Mouse (Mus musculus) hindbrain, postnatal 0 days (tissue): ENCODE data around the gene Epha1. TPM values are rescaled to one million over a fixed set of nuclear protein-coding genes. Genes with fewer than 3 reads are reported as not detected.

Experiments
- ATAC-seq: fragments of 200-750 bp; cut with Nextera tagmentation; 2 replicates; pipeline ENCODE4 v1.8.0; 2017; ENCODE audit warnings: mild to moderate bottlenecking, moderate TSS enrichment, moderate library complexity
- DNase-seq: peaks from one replicate; pipeline ENCODE4 v3.0.0-alpha.2; 2015; ENCODE audit warnings: low spot score
- H3K27ac ChIP-seq: fragments of 300-500 bp; sonication (generic); 2 replicates; pipeline ENCODE4 v1.5.1; 2014; ENCODE audit warnings: mild to moderate bottlenecking
- H3K27me3 ChIP-seq: fragments of 300-500 bp; sonication (generic); 2 replicates; pipeline ENCODE4 v1.6.1; 2014; ENCODE audit warnings: low read length, mixed read lengths; ENCODE audit not compliant: insufficient read depth
- H3K36me3 ChIP-seq: fragments of 300-500 bp; sonication (generic); 2 replicates; pipeline ENCODE4 v1.6.1; 2014; ENCODE audit warnings: low read length, mixed read lengths; ENCODE audit not compliant: insufficient read depth
- H3K4me1 ChIP-seq: fragments of 300-500 bp; sonication (generic); 2 replicates; pipeline ENCODE4 v1.6.1; 2014; ENCODE audit warnings: antibody characterized with exemption, low read length, mixed read lengths; ENCODE audit not compliant: insufficient read depth
- H3K4me2 ChIP-seq: fragments of 300-500 bp; sonication (generic); 2 replicates; pipeline ENCODE4 v1.6.1; 2014; ENCODE audit warnings: low read depth, mild to moderate bottlenecking, low read length, moderate library complexity, mixed read lengths
- H3K4me3 ChIP-seq: fragments of 300-500 bp; sonication (generic); 2 replicates; pipeline ENCODE4 v1.5.1; 2014; ENCODE audit warnings: low read length
- H3K9ac ChIP-seq: fragments of 300-500 bp; sonication (generic); replicated peaks from 2 replicates; pipeline ENCODE4 v1.6.1; 2014; ENCODE audit warnings: mild to moderate bottlenecking, low read length, moderate library complexity, mixed read lengths
- H3K9me3 ChIP-seq: fragments of 300-500 bp; sonication (generic); 2 replicates; pipeline ENCODE4 v1.6.1; 2016; ENCODE audit warnings: low read length, mixed read lengths
- CTCF ChIP-seq: IDR thresholded peaks from 2 replicates; pipeline ENCODE4 v1.5.1; 2016; ENCODE audit warnings: antibody characterized with exemption, control low read depth, low read depth
- WGBS: fragments of 180-500 bp; shearing (Covaris S2); extraction: QIAGEN DNeasy Blood & Tissue Kit; methylation state at CpG from one replicate; pipeline ENCODE4 v1.1.7; 2014; 5-methylcytosine and 5-hydroxymethylcytosine counted together
- polyA plus RNA-seq: library from polyadenylated mRNA; unstranded; fragments of >200 nt; fragmentation: Nextera tagmentation; extraction: Ambion mirVana; gene quantifications from 2 replicates; pipeline ENCODE4 v1.2.1, GENCODE M21; 2015
- total RNA-seq: library from RNA; depleted of rRNA; stranded (reverse); fragments of >200 nt; gene quantifications from 2 replicates; pipeline ENCODE4 v1.2.3, GENCODE M21; 2014

The Epha1 gene
- total and polyA plus RNA-seq, 2 experiments from 2014 or later, result 0.37 to 0.66 TPM

DNA sequence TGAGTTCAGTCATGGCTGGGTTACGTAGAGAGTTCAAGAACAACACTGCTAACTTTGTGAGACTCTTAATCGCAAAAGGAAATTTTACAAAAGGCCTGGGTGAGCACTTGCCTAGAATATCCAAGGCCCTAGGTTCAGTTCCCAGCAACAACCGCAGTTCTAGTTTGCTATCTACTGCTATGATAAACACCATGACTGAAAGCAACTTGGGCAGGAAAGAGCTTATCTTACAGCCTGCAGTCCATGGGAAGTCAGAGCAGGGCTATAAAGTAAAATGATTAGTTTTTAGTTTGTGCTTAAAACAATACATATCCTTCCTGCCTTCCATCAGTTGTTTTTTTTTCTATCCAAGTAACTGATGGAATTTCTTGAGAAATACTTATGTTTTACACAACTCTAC is 46.6 kb downstream of the Epha1 start:
- no peak for ATAC-seq
- Histone ChIP-seq H3K9me3 (no peaks in the 10 kb centered on the region), H3K27ac (no peak overlapping the region), H3K4me1 (no peaks in the 10 kb centered on the region), H3K9ac (no peak overlapping the region), H3K4me2 (no peak overlapping the region), H3K4me3 (no peak overlapping the region), H3K36me3 (no peaks in the 10 kb centered on the region), H3K27me3 (no peaks in the 10 kb centered on the region)
- 92% methylated on average over 3 of the region's 3 CpGs for WGBS
- TF ChIP-seq CTCF, result no peak
- no peak for DNase-seq

DNA sequence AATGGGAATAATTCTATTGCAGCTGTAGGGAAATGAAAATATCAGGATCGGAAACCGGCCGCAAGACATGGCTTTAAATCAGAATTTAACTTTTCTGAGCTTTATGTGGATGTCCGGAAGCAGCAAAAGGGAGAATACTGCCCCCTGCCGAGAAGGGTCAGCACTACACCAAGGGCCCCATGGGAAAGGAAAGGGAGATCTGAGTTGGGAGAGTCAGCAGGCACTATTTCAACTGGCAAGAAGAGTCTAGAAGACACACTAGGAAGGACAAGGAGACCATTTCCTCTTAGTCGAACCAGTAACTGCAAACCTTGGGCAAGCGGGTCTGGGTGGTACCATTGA is 47.8 kb downstream of the Epha1 start:
- Histone ChIP-seq H3K4me3 (peak overlapping the region; percentile 72), H3K4me2 (peak overlapping the region; percentile 85), H3K27ac (peak overlapping the region; percentile 78; the same call in 1 of the 2 replicates), H3K4me1 (no peaks in the 10 kb centered on the region), H3K27me3 (no peaks in the 10 kb centered on the region), H3K9me3 (no peaks in the 10 kb centered on the region), H3K36me3 (0 out of 2 replicates have a peak, but pooled peaks cover 2% of the 10 kb centered on the region), H3K9ac (peak overlapping the region; percentile 82; the same call in 1 of the 2 replicates)
- ATAC-seq, result peak; percentile 25
- DNase-seq, result peak; percentile 77
- TF ChIP-seq CTCF, result peak; percentile 83
- WGBS, result 2% methylated on average over 7 of the region's 7 CpGs

DNA sequence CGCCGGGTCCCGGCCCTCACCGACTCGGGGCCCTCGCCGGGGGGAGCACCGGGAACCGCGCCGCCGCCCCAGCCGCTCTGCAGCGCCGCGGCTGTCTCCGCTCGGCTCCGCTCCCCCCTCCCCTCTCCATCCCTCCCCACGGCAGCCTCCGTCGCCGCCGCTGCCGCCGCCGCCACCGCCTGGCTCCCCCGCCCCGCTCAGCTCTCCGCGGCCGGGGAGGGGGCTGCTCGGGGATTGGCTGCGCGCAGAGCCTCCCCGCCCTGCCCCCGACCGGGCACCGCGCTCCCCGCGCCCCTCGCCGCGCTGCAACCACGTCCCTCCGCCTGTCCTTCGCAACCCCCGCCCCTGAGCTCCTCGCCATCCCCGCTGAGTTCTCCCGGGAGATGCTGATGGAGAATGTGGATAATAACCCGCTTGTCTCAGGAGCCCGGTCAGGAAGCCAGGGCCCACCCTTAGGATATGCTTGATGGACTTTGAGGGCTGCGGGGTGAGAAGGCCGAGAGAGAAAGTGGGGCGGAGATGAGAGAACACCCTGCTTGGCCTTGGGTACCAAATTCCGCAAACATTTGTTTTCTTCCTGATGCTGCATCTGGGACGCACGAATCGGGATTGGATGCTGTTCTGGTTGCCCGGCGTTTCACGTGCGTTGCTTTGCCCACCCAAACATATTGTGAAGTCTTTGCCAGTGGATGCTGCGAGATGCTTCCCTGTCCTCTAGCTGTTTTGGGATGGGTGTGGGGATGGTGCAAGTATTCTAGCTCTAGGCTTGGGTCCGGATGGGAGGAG is 48.4 kb downstream of the Epha1 start, which contains the start of gene Fam131b:
TSS of gene Fam131b (minus strand) at position 162 of the 786 bp plus-strand sequence.
- Histone ChIP-seq H3K4me1 (no peaks in the 10 kb centered on the region), H3K9me3 (no peaks in the 10 kb centered on the region), H3K27ac (peak within 1 kb of the TSS; percentile 78), H3K4me2 (peak within 1 kb of the TSS; percentile 85), H3K27me3 (no peaks in the 10 kb centered on the region), H3K36me3 (peaks cover 7% of the 10 kb centered on the region; the same call in 1 of the 2 replicates), H3K4me3 (peak within 1 kb of the TSS; percentile 72), H3K9ac (peak within 1 kb of the TSS; percentile 82)
- DNase-seq, result peak; percentile 83
- WGBS, result under 1% methylated on average over 30 of the region's 68 CpGs
- TF ChIP-seq CTCF, result no peak
- ATAC-seq, result peak; percentile 86

DNA sequence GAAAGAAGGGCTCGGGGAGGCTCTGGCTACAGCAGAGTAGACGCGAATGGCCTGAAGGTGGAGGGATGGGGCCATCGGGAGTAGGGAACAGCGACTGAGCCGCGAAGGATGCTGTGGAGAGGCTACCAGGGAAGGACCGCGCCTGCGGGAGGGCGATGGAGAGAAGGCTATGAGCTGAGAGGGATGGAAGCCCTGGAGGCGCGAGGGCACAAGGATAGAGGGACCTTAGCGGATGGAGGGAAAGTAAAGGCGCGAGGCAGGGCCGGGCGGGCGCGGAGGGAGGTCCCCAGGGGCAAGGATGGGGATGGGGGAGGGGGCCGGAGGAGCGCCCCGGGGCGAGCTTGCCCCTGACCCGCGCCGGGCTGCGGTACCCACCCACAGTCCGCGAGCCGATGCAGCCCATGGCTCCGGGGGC is 49.0 kb downstream of the Epha1 start:
- DNase-seq (peak; percentile 42), ATAC-seq (peak; percentile 73)
- TF ChIP-seq CTCF, result 0 out of 2 replicates have a peak, but pooled peaks have one; percentile 15
- Histone ChIP-seq H3K27me3 (no peaks in the 10 kb centered on the region), H3K27ac (peak overlapping the region; percentile 78), H3K4me2 (peak overlapping the region; percentile 85), H3K4me3 (peak overlapping the region; percentile 72), H3K4me1 (no peaks in the 10 kb centered on the region), H3K36me3 (peaks cover 8% of the 10 kb centered on the region; the same call in 1 of the 2 replicates), H3K9ac (peak overlapping the region; percentile 82), H3K9me3 (no peaks in the 10 kb centered on the region)
- WGBS, result 0% methylated on average over 16 of the region's 32 CpGs

DNA sequence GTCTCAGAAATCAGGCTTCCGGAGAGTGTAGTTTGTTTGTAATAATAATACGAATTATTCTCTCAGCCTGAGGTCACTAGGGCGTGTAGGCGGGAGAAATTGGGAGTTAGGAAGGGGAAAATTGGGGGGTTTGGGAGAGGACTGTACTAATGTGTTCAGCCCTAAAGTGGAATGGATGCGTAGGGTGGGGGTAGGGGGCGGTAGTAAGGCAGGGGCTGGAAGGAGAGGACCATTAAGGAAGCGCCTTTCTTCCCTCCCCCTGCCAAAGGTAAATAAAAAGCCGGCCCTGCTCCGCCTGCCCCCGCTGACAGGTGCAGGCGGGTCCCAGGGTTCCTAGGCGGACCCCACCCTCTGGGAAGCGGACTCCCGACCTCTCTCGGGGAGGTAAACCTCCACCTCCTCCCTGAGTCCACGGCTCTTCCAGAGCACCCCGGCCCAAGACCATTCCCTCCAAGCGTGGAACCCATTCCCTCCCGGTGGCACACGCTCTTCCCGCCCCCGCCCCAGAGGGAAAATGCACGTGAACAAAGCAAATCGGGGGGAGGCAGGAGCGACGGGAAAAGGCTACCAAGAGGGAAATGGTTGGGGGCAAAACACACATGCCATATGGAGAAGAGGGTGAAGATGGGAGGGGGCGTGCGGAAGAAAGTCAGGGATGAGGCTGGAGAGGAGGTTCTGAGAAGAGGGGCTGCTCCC is 49.5 kb downstream of the Epha1 start:
- peak overlapping the region; percentile 78 for H3K27ac ChIP-seq
- peak overlapping the region; percentile 72 for H3K4me3 ChIP-seq
- peak; percentile 55 for ATAC-seq
- peaks cover 9% of the 10 kb centered on the region; the same call in 1 of the 2 replicates for H3K36me3 ChIP-seq
- 0% methylated on average over 28 of the region's 28 CpGs for WGBS
- no peaks in the 10 kb centered on the region for H3K9me3 ChIP-seq
- no peaks in the 10 kb centered on the region for H3K4me1 ChIP-seq
- peak overlapping the region; percentile 85 for H3K4me2 ChIP-seq
- peak; percentile 33 for DNase-seq
- no peak for TF ChIP-seq CTCF
- peak overlapping the region; percentile 82 for H3K9ac ChIP-seq
- H3K27me3 ChIP-seq, result no peaks in the 10 kb centered on the region

DNA sequence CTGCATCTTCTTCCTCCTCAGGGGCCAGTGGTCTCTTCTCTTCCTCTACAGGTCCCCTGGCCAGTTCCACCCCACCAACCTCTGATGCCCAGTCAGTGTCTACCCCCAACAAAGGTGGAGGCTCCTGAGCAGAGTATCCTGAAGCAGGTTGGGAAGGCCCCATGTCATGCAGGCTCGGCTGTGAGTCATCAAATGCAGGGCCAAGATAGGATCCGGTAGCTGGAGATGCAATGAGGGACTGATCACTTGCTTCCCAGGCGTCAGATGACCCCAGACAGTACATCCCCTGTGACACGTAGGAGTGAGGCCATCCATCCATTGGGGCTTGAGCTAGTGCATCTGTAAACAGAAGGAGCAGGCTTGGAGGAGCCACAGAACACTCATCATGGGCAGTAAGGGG is 54.8 kb downstream of the Epha1 start:
- WGBS, result 91% methylated on average over 4 of the region's 4 CpGs
- TF ChIP-seq CTCF, result no peak
- Histone ChIP-seq H3K4me2 (no peak overlapping the region), H3K27me3 (no peaks in the 10 kb centered on the region), H3K9me3 (no peaks in the 10 kb centered on the region), H3K9ac (no peak overlapping the region), H3K36me3 (peaks cover 23% of the 10 kb centered on the region; the same call in 1 of the 2 replicates), H3K4me1 (no peaks in the 10 kb centered on the region), H3K27ac (no peak overlapping the region), H3K4me3 (no peak overlapping the region)
- ATAC-seq (no peak), DNase-seq (no peak)
